Mouse (Mus musculus) CH12.LX (cell line): ENCODE measurements around the gene Por. TPM values are rescaled to one million over a fixed set of nuclear protein-coding genes. Genes with fewer than 3 reads are reported as not detected.
A peak's percentile ranks its signal among the peaks of the same experiment; 100 is the strongest.

Source experiments
- DNase-seq: peaks from one replicate; pipeline ENCODE4 v3.0.0-alpha.2; 2013; ENCODE audit errors: extremely low read depth
- H3K27ac ChIP-seq: 2 replicates; pipeline ENCODE4 v1.5.1; 2012; ENCODE audit warnings: low read depth, mild to moderate bottlenecking, control low read depth, moderate library complexity; ENCODE audit not compliant: insufficient read depth
- H3K27me3 ChIP-seq: replicated peaks from 2 replicates; pipeline ENCODE3; 2012; ENCODE audit warnings: inconsistent platforms
- H3K36me3 ChIP-seq, 2 experiments: replicated peaks in 1 of 2; 2 replicates each; pipeline versions ENCODE3 to v1.6.1; 2012; ENCODE audit warnings: inconsistent platforms in 1 of 2, low read length in 1 of 2, mild to moderate bottlenecking in 1 of 2, mixed read lengths in 1 of 2, moderate library complexity in 1 of 2; ENCODE audit not compliant: control insufficient read depth in 1 of 2, insufficient read depth in 1 of 2
- H3K4me1 ChIP-seq, 2 experiments: 2 replicates each; pipeline ENCODE4 v1.6.1; 2012; ENCODE audit warnings: inconsistent platforms in 1 of 2, moderate library complexity in 1 of 2; ENCODE audit not compliant: insufficient read depth in 2 of 2, control insufficient read depth in 1 of 2
- H3K4me2 ChIP-seq: 2 replicates; pipeline ENCODE4 v1.6.1; 2012; ENCODE audit warnings: low read depth, mild to moderate bottlenecking, control low read depth; ENCODE audit not compliant: poor library complexity, insufficient read depth, severe bottlenecking
- H3K4me3 ChIP-seq, 3 experiments: fragments of 150-350 bp in 1 of 3; sonication (generic) in 1 of 3; replicated peaks in 1 of 3; 2 replicates each; pipeline versions ENCODE3 to v1.5.1; 2011 to 2012; ENCODE audit warnings: low read depth in 2 of 3, low read length in 2 of 3, mild to moderate bottlenecking in 2 of 3, moderate library complexity in 2 of 3, control low read depth in 1 of 3, improper control_type of control experiment in 1 of 3, inconsistent platforms in 1 of 3, mixed read lengths in 1 of 3; ENCODE audit not compliant: poor library complexity in 1 of 3
- H3K79me2 ChIP-seq: replicated peaks from 2 replicates; pipeline ENCODE4 v1.6.1; 2012; ENCODE audit warnings: mild to moderate bottlenecking, moderate library complexity; ENCODE audit not compliant: control insufficient read depth, poor library complexity, insufficient read depth, severe bottlenecking; ENCODE audit errors: extremely low read depth
- H3K9ac ChIP-seq: 2 replicates; pipeline ENCODE4 v1.6.1; 2012; ENCODE audit warnings: low read depth, mild to moderate bottlenecking, control low read depth, moderate library complexity; ENCODE audit not compliant: insufficient read depth
- H3K9me3 ChIP-seq: replicated peaks from 2 replicates; pipeline ENCODE3; 2012; ENCODE audit warnings: low read length, inconsistent platforms, mixed read lengths
- BHLHE40 ChIP-seq: IDR thresholded peaks from 2 replicates; pipeline ENCODE4 v1.6.1; 2011; ENCODE audit warnings: mild to moderate bottlenecking, low read depth, low read length, improper control_type of control experiment
- CHD2 ChIP-seq: IDR thresholded peaks from 2 replicates; pipeline ENCODE4 v1.6.1; 2011; ENCODE audit warnings: low read length, improper control_type of control experiment
- CTCF ChIP-seq, 2 experiments: IDR thresholded peaks in 1 of 2; conservative IDR thresholded peaks in 1 of 2; 2 replicates each; pipeline ENCODE4 v1.5.1; 2011 to 2012; ENCODE audit warnings: low read depth in 2 of 2, low read length in 2 of 2, improper control_type of control experiment in 1 of 2, inconsistent platforms in 1 of 2, mild to moderate bottlenecking in 1 of 2, moderate library complexity in 1 of 2
- E2F4 ChIP-seq: IDR thresholded peaks from 2 replicates; pipeline ENCODE4 v1.6.1; 2011; ENCODE audit warnings: low read depth, low read length, improper control_type of control experiment; ENCODE audit not compliant: insufficient replicate concordance
- ELF1 ChIP-seq: IDR thresholded peaks from 2 replicates; pipeline ENCODE4 v1.6.1; 2014; ENCODE audit warnings: low read depth, mild to moderate bottlenecking, inconsistent platforms, low read length, improper control_type of control experiment
- EP300 ChIP-seq: IDR thresholded peaks from 2 replicates; pipeline ENCODE4 v1.6.1; 2011; ENCODE audit warnings: low read length, improper control_type of control experiment
- HCFC1 ChIP-seq: IDR thresholded peaks from 2 replicates; pipeline ENCODE4 v1.6.1; 2012; ENCODE audit warnings: low read depth, mild to moderate bottlenecking, inconsistent platforms, low read length, improper control_type of control experiment
- IRF4 ChIP-seq: IDR thresholded peaks from 2 replicates; pipeline ENCODE4 v1.6.1; 2014; ENCODE audit warnings: low read depth, mild to moderate bottlenecking, inconsistent platforms, low read length, improper control_type of control experiment
- KAT2A ChIP-seq: IDR thresholded peaks from 2 replicates; pipeline ENCODE4 v1.6.1; 2012; ENCODE audit warnings: low read length, improper control_type of control experiment, inconsistent platforms; ENCODE audit not compliant: insufficient replicate concordance
- MAZ ChIP-seq: IDR thresholded peaks from 2 replicates; pipeline ENCODE4 v1.6.1; 2012; ENCODE audit warnings: low read depth, mild to moderate bottlenecking, inconsistent platforms, low read length, improper control_type of control experiment, moderate library complexity
- MYC ChIP-seq: IDR thresholded peaks from 2 replicates; pipeline ENCODE4 v1.6.1; 2011; ENCODE audit warnings: low read depth, mild to moderate bottlenecking, improper control_type of control experiment, low read length
- NRF1 ChIP-seq: IDR thresholded peaks from 2 replicates; pipeline ENCODE4 v1.6.1; 2014; ENCODE audit warnings: low read depth, mild to moderate bottlenecking, inconsistent platforms, low read length, improper control_type of control experiment, moderate library complexity
- POLR2AphosphoS2 ChIP-seq: IDR thresholded peaks from 2 replicates; pipeline ENCODE4 v1.6.1; 2011; ENCODE audit warnings: low read depth, low read length, improper control_type of control experiment
- SIN3A ChIP-seq: IDR thresholded peaks from 2 replicates; pipeline ENCODE4 v1.6.1; 2012; ENCODE audit warnings: low read length, improper control_type of control experiment, inconsistent platforms
- SMC3 ChIP-seq: IDR thresholded peaks from 2 replicates; pipeline ENCODE4 v1.6.1; 2011; ENCODE audit warnings: low read depth, low read length, improper control_type of control experiment
- TBP ChIP-seq: conservative IDR thresholded peaks from 2 replicates; pipeline ENCODE4 v1.6.1; 2011; ENCODE audit warnings: low read depth, low read length, improper control_type of control experiment
- UBTF ChIP-seq: IDR thresholded peaks from 2 replicates; pipeline ENCODE4 v1.6.1; 2012; ENCODE audit warnings: low read depth, mild to moderate bottlenecking, inconsistent platforms, low read length, improper control_type of control experiment, moderate library complexity
- USF1 ChIP-seq: IDR thresholded peaks from 2 replicates; pipeline ENCODE4 v1.6.1; 2014; ENCODE audit warnings: low read depth, mild to moderate bottlenecking, inconsistent platforms, low read length, improper control_type of control experiment
- USF2 ChIP-seq: conservative IDR thresholded peaks from 2 replicates; pipeline ENCODE4 v1.6.1; 2011; ENCODE audit warnings: low read depth, low read length, improper control_type of control experiment
- ZMIZ1 ChIP-seq: IDR thresholded peaks from 2 replicates; pipeline ENCODE4 v1.6.1; 2012; ENCODE audit warnings: low read depth, mild to moderate bottlenecking, inconsistent platforms, low read length, improper control_type of control experiment
- ZNF384 ChIP-seq: IDR thresholded peaks from 2 replicates; pipeline ENCODE4 v1.6.1; 2012; ENCODE audit warnings: low read depth, low read length, improper control_type of control experiment, inconsistent platforms
- dilution Hi-C: fragments of 300-500 bp; cut with MboI; formaldehyde crosslinking; loops from 2 replicates; pipeline ENCODE4 v1.14.3; 2020; ENCODE audit warnings: low sequenced_read_pairs; ENCODE audit not compliant: extremely low pct_unique_long_range_greater_than_20kb, extremely low pct_ligation_motif_present
- in situ Hi-C: fragments of 300-500 bp; cut with MboI; formaldehyde crosslinking; loops from 3 replicates; pipeline ENCODE4 v1.14.3; 2019; ENCODE audit warnings: low sequenced_read_pairs, low pct_ligation_motif_present, low pct_unique_long_range_greater_than_20kb, mixed read lengths
- polyA plus RNA-seq: library from polyadenylated mRNA; unstranded; fragments of >175 nt; gene quantifications from 2 replicates; pipeline ENCODE4 v1.2.1, GENCODE M21; 2012; ENCODE audit warnings: low read depth; ENCODE audit not compliant: insufficient read length
- total RNA-seq, 2 experiments: library from RNA; depleted of rRNA; stranded (reverse); fragments of 300-350 nt in 1 of 2; fragments of >200 nt in 1 of 2; gene quantifications; 2 replicates each; pipeline ENCODE4 v1.2.3; 2012 to 2014

The Por gene
- total and polyA plus RNA-seq, 3 experiments: 17.3 to 56.8 (median 41.2) TPM

GRCm38 (mm10) chr5:135711582-135712355, 41.9 kb downstream of the Por start:
- Histone ChIP-seq H3K79me2 (peaks cover 7% of the 10 kb centered on the region; the same call in 1 of the 2 replicates), H3K9ac (no peak overlapping the region), H3K9me3 (peaks cover 11% of the 10 kb centered on the region), H3K4me2 (no peak overlapping the region), H3K4me3 (no peak overlapping the region), H3K27me3 (no peaks in the 10 kb centered on the region), H3K4me1 (peaks cover 49 to 76% of the 10 kb centered on the region in 2 experiments), H3K27ac (peak overlapping the region; percentile 60), H3K36me3 (peaks cover 17 to 46% of the 10 kb centered on the region in 2 experiments)
- in situ Hi-C loops (no loop called here), dilution Hi-C loops (no loop called here)
- TF ChIP-seq NRF1 (no peak), KAT2A (no peak), BHLHE40 (no peak), CTCF (conservative IDR thresholded peaks at IDR 0.05 in 1 of 2, IDR thresholded peaks at IDR 0.05 in 1 of 2; ENCODE audit: low read depth in 2 of 2, low read length in 2 of 2) (no peak), USF2 (no peak), MYC (no peak), ZNF384 (no peak), EP300 (no peak), UBTF (no peak), POLR2AphosphoS2 (no peak)
- DNase-seq: no peak

- Histone ChIP-seq H3K4me2 (0 out of 2 replicates have a peak overlapping the region, but pooled peaks have one; percentile 61), H3K4me3 (no peak overlapping the region), H3K36me3 (peaks cover 21 to 48% of the 10 kb centered on the region in 2 experiments), H3K9me3 (peaks cover 7% of the 10 kb centered on the region), H3K27me3 (no peaks in the 10 kb centered on the region)
- in situ Hi-C loops (no loop called here), dilution Hi-C loops (no loop called here)
- no peak for TF ChIP-seq E2F4
- TF ChIP-seq TBP: no peak
- no peak for TF ChIP-seq HCFC1
- TF ChIP-seq CHD2: no peak
- no peak for TF ChIP-seq ZMIZ1
- no peak for TF ChIP-seq SMC3
- no peak for TF ChIP-seq POLR2AphosphoS2
- no peak for TF ChIP-seq ZNF384
- TF ChIP-seq NRF1: no peak
- TF ChIP-seq CTCF (conservative IDR thresholded peaks at IDR 0.05 in 1 of 2, IDR thresholded peaks at IDR 0.05 in 1 of 2; ENCODE audit: low read depth in 2 of 2, low read length in 2 of 2): no peak
- TF ChIP-seq USF1: no peak
- no peak for TF ChIP-seq ELF1
- no peak for TF ChIP-seq BHLHE40
- TF ChIP-seq MAZ: no peak
- no peak for TF ChIP-seq KAT2A
- no peak for TF ChIP-seq SIN3A
- no peak for TF ChIP-seq IRF4
- TF ChIP-seq, all 38 proteins: peak for 0
- H3K4me1 ChIP-seq: peaks cover 42 to 66% of the 10 kb centered on the region in 2 experiments
- H3K9ac ChIP-seq: peak overlapping the region; percentile 21; the same call in 1 of the 2 replicates
- no peak overlapping the region for H3K27ac ChIP-seq
- peaks cover 7% of the 10 kb centered on the region; the same call in 1 of the 2 replicates for H3K79me2 ChIP-seq
- no peak for DNase-seq
Measured at GRCm38 (mm10) chr5:135712803-135713202, 43.0 kb downstream of the Por start.
